Mouse (Mus musculus) limb, embryonic 11.5 days (tissue): Measurements from ENCODE around the gene Zfc3h1. TPM values are rescaled to one million over a fixed set of nuclear protein-coding genes. Genes with fewer than 3 reads are reported as not detected.

Experiments
- ATAC-seq: fragments of 200-750 bp; cut with Nextera tagmentation; 2 replicates; pipeline ENCODE4 v1.8.0; 2017; ENCODE audit warnings: low read depth; ENCODE audit not compliant: insufficient number of reproducible peaks, low FRiP score, low TSS enrichment
- DNase-seq: peaks from one replicate; pipeline ENCODE4 v3.0.0-alpha.2; 2015; ENCODE audit warnings: low spot score
- H3K27ac ChIP-seq: fragments of 300-500 bp; sonication (generic); replicated peaks from 2 replicates; pipeline ENCODE4 v1.5.1; 2014; ENCODE audit warnings: low read depth, mild to moderate bottlenecking, low read length
- H3K27me3 ChIP-seq: fragments of 300-500 bp; sonication (generic); 2 replicates; pipeline ENCODE4 v1.6.1; 2014; ENCODE audit warnings: mild to moderate bottlenecking, low read length, mixed read lengths; ENCODE audit not compliant: control insufficient read depth, insufficient read depth
- H3K36me3 ChIP-seq: fragments of 300-500 bp; sonication (generic); 2 replicates; pipeline ENCODE4 v1.6.1; 2014; ENCODE audit warnings: mild to moderate bottlenecking, low read length, moderate library complexity, mixed read lengths; ENCODE audit not compliant: control insufficient read depth, insufficient read depth
- H3K4me1 ChIP-seq: fragments of 300-500 bp; sonication (generic); 2 replicates; pipeline ENCODE4 v1.6.1; 2014; ENCODE audit warnings: low read length, mixed read lengths; ENCODE audit not compliant: control insufficient read depth, insufficient read depth
- H3K4me2 ChIP-seq: fragments of 300-500 bp; sonication (generic); 2 replicates; pipeline ENCODE4 v1.6.1; 2014; ENCODE audit warnings: low read depth, mild to moderate bottlenecking, moderate library complexity; ENCODE audit not compliant: severe bottlenecking
- H3K4me3 ChIP-seq: fragments of 300-500 bp; sonication (generic); 2 replicates; pipeline ENCODE4 v1.5.1; 2014; ENCODE audit warnings: low read depth, low read length
- H3K9ac ChIP-seq: fragments of 300-500 bp; sonication (generic); 2 replicates; pipeline ENCODE4 v1.6.1; 2014; ENCODE audit warnings: mild to moderate bottlenecking, low read length
- H3K9me3 ChIP-seq: fragments of 300-500 bp; sonication (generic); 2 replicates; pipeline ENCODE4 v1.6.1; 2016; ENCODE audit warnings: low read length; ENCODE audit not compliant: control insufficient read depth
- WGBS: fragments of 180-500 bp; shearing (Covaris S2); extraction: QIAGEN DNeasy Blood & Tissue Kit; methylation state at CpG from one replicate; pipeline ENCODE4 v1.1.7; 2014; 5-methylcytosine and 5-hydroxymethylcytosine counted together
- polyA plus RNA-seq: library from polyadenylated mRNA; unstranded; fragments of >200 nt; fragmentation: Nextera tagmentation; extraction: Ambion mirVana; gene quantifications from 2 replicates; pipeline ENCODE4 v1.2.1, GENCODE M21; 2014

Zfc3h1 gene
- polyA plus RNA-seq, 1 experiment from 2014 or later, result 28.2 TPM

GRCm38 (mm10) chr10:115350810-115351397 is 33.9 kb upstream of the Zfc3h1 start:
- Histone ChIP-seq H3K9ac (no peak overlapping the region), H3K9me3 (no peaks in the 10 kb centered on the region), H3K4me3 (no peak overlapping the region), H3K4me1 (no peaks in the 10 kb centered on the region), H3K27me3 (no peaks in the 10 kb centered on the region), H3K36me3 (no peaks in the 10 kb centered on the region), H3K27ac (no peak overlapping the region), H3K4me2 (no peak overlapping the region)
- DNase-seq (no peak), ATAC-seq (no peak)
- 86% methylated on average over 2 of the region's 2 CpGs for WGBS

- no peaks in the 10 kb centered on the region for H3K27me3 ChIP-seq
- no peaks in the 10 kb centered on the region for H3K9me3 ChIP-seq
- WGBS, result 87% methylated on average over 6 of the region's 6 CpGs
- no peak for ATAC-seq
- H3K4me3 ChIP-seq, result no peak overlapping the region
- no peak overlapping the region for H3K27ac ChIP-seq
- no peaks in the 10 kb centered on the region for H3K4me1 ChIP-seq
- no peak overlapping the region for H3K9ac ChIP-seq
- no peaks in the 10 kb centered on the region for H3K36me3 ChIP-seq
- DNase-seq, result no peak
- H3K4me2 ChIP-seq, result no peak overlapping the region
Measured at GRCm38 (mm10) chr10:115354553-115354952, 30.2 kb upstream of the Zfc3h1 start.

DNA sequence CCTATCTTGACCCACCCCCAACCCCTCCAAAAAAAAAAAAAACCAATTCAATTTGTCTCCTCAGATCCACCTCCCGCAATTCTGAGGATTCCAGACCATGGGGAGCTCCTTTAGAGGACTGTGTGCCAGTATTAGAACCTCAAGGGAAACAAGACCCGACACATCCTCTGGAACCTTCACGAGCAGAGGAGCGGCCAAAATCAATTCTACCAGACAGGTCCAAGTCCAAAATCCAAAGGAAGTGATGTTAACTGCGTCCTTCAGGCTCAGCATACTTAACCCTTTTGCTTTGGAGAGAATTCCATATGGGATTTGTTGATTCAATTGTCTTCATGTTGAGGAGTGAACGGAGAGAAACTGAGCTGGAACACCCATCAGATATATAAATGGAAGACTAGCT is 29.7 kb upstream of the Zfc3h1 start:
- H3K9me3 ChIP-seq, result no peaks in the 10 kb centered on the region
- no peaks in the 10 kb centered on the region for H3K4me1 ChIP-seq
- H3K27ac ChIP-seq, result no peak overlapping the region
- H3K4me2 ChIP-seq, result no peak overlapping the region
- H3K9ac ChIP-seq, result no peak overlapping the region
- no peak for ATAC-seq
- no peak overlapping the region for H3K4me3 ChIP-seq
- H3K27me3 ChIP-seq, result no peaks in the 10 kb centered on the region
- no peak for DNase-seq
- WGBS, result 91% methylated on average over 6 of the region's 6 CpGs
- H3K36me3 ChIP-seq, result no peaks in the 10 kb centered on the region

- Histone ChIP-seq H3K4me1 (no peaks in the 10 kb centered on the region), H3K27me3 (no peaks in the 10 kb centered on the region), H3K4me3 (no peak overlapping the region), H3K9me3 (no peaks in the 10 kb centered on the region), H3K4me2 (no peak overlapping the region), H3K27ac (no peak overlapping the region), H3K36me3 (no peaks in the 10 kb centered on the region), H3K9ac (no peak overlapping the region)
- no peak for ATAC-seq
- WGBS, result 90% methylated on average over 5 of the region's 7 CpGs
- no peak for DNase-seq
Measured at GRCm38 (mm10) chr10:115356106-115356505, 28.7 kb upstream of the Zfc3h1 start.

DNA sequence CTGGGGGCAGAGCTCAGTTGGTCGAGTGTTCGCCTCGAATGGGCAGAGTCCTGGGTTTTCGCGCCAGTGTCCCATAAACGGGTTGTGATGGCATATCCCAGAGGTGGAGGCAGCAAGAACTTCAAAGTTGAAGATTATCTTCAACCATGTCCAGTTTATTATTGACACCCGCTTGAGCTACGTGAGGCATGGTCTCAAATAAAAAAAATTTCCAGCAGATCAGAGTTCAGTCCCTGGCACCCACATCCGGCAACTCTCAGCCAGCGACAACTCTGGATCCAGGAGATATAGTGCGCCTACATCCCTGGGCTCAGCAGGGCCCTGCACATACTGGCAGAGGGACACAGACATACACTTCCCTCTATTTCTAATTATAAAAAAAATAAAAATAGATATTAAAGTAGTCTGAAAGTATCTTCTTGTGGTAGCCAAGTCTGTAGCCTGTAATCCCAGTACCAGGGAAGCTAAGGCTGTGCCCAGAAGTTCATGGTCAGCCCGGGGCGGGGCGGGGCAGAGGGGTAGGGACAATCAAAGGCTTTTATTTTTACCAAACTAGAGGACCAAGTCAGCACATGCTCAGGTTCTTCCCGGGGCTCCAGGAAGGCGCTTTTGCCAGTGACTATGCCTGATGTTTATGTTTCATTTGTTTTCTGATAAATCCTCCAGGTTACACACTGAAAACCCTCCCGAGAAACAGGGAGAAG is 26.4 kb upstream of the Zfc3h1 start:
- Histone ChIP-seq H3K4me3 (no peak overlapping the region), H3K4me2 (no peak overlapping the region), H3K27me3 (no peaks in the 10 kb centered on the region), H3K4me1 (no peaks in the 10 kb centered on the region), H3K36me3 (no peaks in the 10 kb centered on the region), H3K27ac (no peak overlapping the region), H3K9ac (no peak overlapping the region), H3K9me3 (no peaks in the 10 kb centered on the region)
- no peak for ATAC-seq
- WGBS, result 94% methylated on average over 17 of the region's 17 CpGs
- no peak for DNase-seq

- Histone ChIP-seq H3K27ac (no peak overlapping the region), H3K27me3 (no peaks in the 10 kb centered on the region)
- 92% methylated on average over 7 of the region's 7 CpGs for WGBS
Measured at GRCm38 (mm10) chr10:115359066-115359465, 25.7 kb upstream of the Zfc3h1 start.

DNA sequence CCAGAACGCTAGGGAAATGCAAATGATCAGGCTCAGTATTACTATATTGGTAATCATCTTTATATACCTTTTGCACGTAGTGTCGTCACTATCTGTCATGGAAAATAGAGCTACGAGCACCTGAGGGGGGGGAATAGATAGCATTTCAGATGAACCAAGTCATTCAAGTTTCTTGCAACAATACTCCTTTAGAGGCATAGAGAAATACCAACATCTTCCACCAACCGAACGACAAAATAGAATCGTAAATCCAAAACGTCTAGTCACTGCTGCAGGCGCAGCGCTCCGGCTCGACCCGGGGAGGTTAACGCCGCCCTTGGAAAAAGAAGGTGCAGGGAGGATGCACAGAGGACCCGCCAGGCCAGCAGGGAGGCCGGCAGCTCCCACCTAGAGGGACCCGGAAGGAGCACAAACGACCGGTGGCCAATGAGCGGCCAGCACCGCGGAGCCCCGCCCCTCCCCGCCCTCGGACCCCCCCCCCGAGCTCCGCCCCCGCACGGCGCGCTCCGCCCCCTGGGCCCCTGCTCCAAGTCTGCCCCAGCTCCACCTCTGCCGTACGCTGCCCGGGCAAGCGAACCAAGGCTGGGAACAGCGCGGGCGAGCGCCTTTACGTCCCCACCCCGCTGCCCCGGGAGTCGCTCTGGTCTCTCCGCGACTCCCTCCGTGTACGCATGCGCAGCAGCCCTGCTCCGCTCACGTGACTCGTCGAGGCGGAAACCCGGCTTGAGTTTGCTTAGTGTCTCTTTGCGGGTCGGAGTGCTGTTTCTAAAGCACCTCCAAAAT is 22.7 kb upstream of the Zfc3h1 start, which contains the start of gene Tmem19:
Gene Tmem19 (minus strand): TSS at position 662 of the 783 bp plus-strand sequence.
- peak; percentile 97 for DNase-seq
- H3K36me3 ChIP-seq, result no peaks in the 10 kb centered on the region
- peak within 1 kb of the TSS; percentile 88 for H3K27ac ChIP-seq
- peak within 1 kb of the TSS; percentile 60 for H3K4me2 ChIP-seq
- H3K4me1 ChIP-seq, result no peaks in the 10 kb centered on the region
- peak; percentile 99 for ATAC-seq
- H3K4me3 ChIP-seq, result peak within 1 kb of the TSS; percentile 56
- H3K27me3 ChIP-seq, result no peaks in the 10 kb centered on the region
- no peaks in the 10 kb centered on the region for H3K9me3 ChIP-seq
- WGBS, result under 1% methylated on average over 50 of the region's 58 CpGs
- peak within 1 kb of the TSS; percentile 61 for H3K9ac ChIP-seq

More at GRCm38 (mm10) chr10:115359066-115359465, 25.7 kb upstream of the Zfc3h1 start:
- no peaks in the 10 kb centered on the region for H3K9me3 ChIP-seq
- ATAC-seq (no peak), DNase-seq (no peak)
- H3K4me2 ChIP-seq, result no peak overlapping the region
- H3K4me3 ChIP-seq, result no peak overlapping the region
- no peak overlapping the region for H3K9ac ChIP-seq
- H3K4me1 ChIP-seq, result no peaks in the 10 kb centered on the region
- H3K36me3 ChIP-seq, result no peaks in the 10 kb centered on the region

DNA sequence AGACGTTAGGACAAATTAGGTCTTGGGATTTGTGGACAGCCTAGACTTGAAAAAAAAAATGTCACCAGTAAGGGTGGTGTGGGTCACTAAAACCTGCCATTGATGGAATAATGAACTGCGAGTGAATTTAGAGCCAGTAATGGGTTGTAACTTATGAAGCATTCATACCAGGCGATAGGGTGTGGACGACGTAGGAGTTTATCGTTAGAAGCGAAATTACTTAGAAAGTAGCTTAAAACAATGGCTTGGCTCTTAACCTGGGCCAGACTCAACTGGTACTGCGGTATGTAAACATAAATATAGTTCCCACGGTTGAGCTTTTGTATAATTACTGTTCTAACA is 22.2 kb upstream of the Zfc3h1 start:
- Histone ChIP-seq H3K36me3 (no peaks in the 10 kb centered on the region), H3K9me3 (no peaks in the 10 kb centered on the region), H3K27ac (peak overlapping the region; percentile 88), H3K27me3 (no peaks in the 10 kb centered on the region), H3K4me1 (no peaks in the 10 kb centered on the region), H3K4me2 (peak overlapping the region; percentile 60), H3K9ac (peak overlapping the region; percentile 61), H3K4me3 (peak overlapping the region; percentile 56)
- no peak for ATAC-seq
- WGBS, result 8% methylated on average over 9 of the region's 9 CpGs
- no peak for DNase-seq
